26 mouse cellular contexts compared by ENCODE assay signal in the genomic region with DNA sequence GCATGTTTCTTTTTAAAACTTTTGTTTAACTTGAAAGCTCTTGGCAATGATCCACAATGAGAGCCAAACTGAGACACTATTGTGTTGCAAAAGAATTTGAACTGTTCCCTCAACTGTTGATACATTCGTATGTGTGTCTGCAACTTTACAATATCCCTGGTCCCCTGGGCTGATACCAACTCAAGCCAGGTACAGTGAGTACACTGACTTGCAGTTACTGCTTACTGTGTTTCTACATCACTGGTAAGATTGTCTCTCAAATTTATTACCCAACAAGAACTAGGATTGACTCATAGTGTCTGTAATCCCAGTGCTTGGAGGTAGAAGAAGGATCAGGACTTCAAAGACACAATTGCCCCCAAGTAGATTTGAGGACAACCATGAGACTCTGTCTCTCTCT.
"Had no signal": no experiment of that assay in that cellular context is flagged by ENCODE, and none has a peak within 500 bp of the region (broad histone marks: within the 10 kb centered on the region; RNA-seq: fewer than 3 reads in every experiment).

No protein-coding gene starts in this region.

- H3K4me2 ChIP-seq: heart, embryonic 12.5 days; hindbrain, embryonic 12.5 days; hindbrain, embryonic 14.5 days; intestine, embryonic 15.5 days; limb, embryonic 13.5 days; limb, embryonic 15.5 days; liver, embryonic 12.5 days had no signal

- DNase-seq: gastrocnemius, postnatal 14 days; gastrocnemius, postnatal 36 days; heart, adult 18-20 months; heart, postnatal 10 days; heart, postnatal 4 days; kidney, adult 18-20 months; kidney, adult 8-10 months; kidney, postnatal 10 days; kidney, postnatal 25 days; kidney, postnatal 4 days; left cerebral cortex, postnatal 4 days had no signal

- H3K9ac ChIP-seq: heart, embryonic 12.5 days; hindbrain, embryonic 12.5 days; hindbrain, embryonic 14.5 days; intestine, embryonic 15.5 days; limb, embryonic 13.5 days; limb, embryonic 15.5 days; liver, embryonic 12.5 days; liver, embryonic 14.5 days had no signal

- H3K4me1 ChIP-seq: heart, embryonic 10.5 days; heart, embryonic 12.5 days; hindbrain, embryonic 10.5 days; hindbrain, embryonic 12.5 days; intestine, embryonic 15.5 days; limb, embryonic 13.5 days; liver, embryonic 12.5 days had no signal

- H3K36me3 ChIP-seq: heart, embryonic 10.5 days; heart, embryonic 12.5 days; hindbrain, embryonic 10.5 days; hindbrain, embryonic 12.5 days; intestine, embryonic 15.5 days; limb, embryonic 13.5 days; limb, embryonic 15.5 days; liver, embryonic 12.5 days had no signal

- H3K4me3 ChIP-seq: heart, embryonic 10.5 days; heart, embryonic 12.5 days; hindbrain, embryonic 10.5 days; hindbrain, embryonic 12.5 days; intestine, embryonic 15.5 days; layer of hippocampus, adult 2 months; left cerebral cortex, adult 2 months; limb, embryonic 13.5 days; limb, embryonic 15.5 days; liver, embryonic 12.5 days had no signal

- ATAC-seq: hindbrain, embryonic 16.5 days; inflammation-experienced regulatory T-cells, adult 6 months; intestine, embryonic 15.5 days; intestine, postnatal 0 days; liver, embryonic 12.5 days had no signal

- H3K27me3 ChIP-seq: heart, embryonic 12.5 days; hindbrain, embryonic 12.5 days; intestine, embryonic 15.5 days; limb, embryonic 13.5 days; limb, embryonic 15.5 days; liver, embryonic 12.5 days had no signal

- H3K9me3 ChIP-seq: heart, embryonic 10.5 days; heart, embryonic 12.5 days; hindbrain, embryonic 10.5 days; hindbrain, embryonic 12.5 days; intestine, embryonic 15.5 days; limb, embryonic 13.5 days; limb, embryonic 15.5 days; liver, embryonic 12.5 days had no signal

- H3K27ac ChIP-seq: heart, embryonic 10.5 days; hindbrain, embryonic 10.5 days; hindbrain, embryonic 12.5 days; hindbrain, embryonic 14.5 days; intestine, embryonic 15.5 days; layer of hippocampus, adult 2 months; left cerebral cortex, adult 2 months; limb, embryonic 13.5 days; limb, embryonic 15.5 days; liver, embryonic 12.5 days; liver, embryonic 14.5 days had no signal
